Mouse (Mus musculus): ENCODE results near the gene Hdac7.

- TF ChIP-seq RCOR1 (conservative IDR thresholded peaks at IDR 0.05; ENCODE audit: low read depth, low read length) (no peak), KAT2A (IDR thresholded peaks at IDR 0.05; ENCODE audit: insufficient replicate concordance, low read length) (no peak), JUND (conservative IDR thresholded peaks at IDR 0.05; ENCODE audit: low read depth, low read length) (no peak), CTCF (conservative IDR thresholded peaks at IDR 0.05 in 1 of 2, IDR thresholded peaks at IDR 0.05 in 1 of 2; ENCODE audit: low read depth in 2 of 2, low read length in 2 of 2) (no peak), ELF1 (IDR thresholded peaks at IDR 0.05; ENCODE audit: low read depth, low read length) (no peak), MAFK (IDR thresholded peaks at IDR 0.05; ENCODE audit: insufficient replicate concordance, low read length) (no peak), EP300 (IDR thresholded peaks at IDR 0.05; ENCODE audit: low read length) (no peak), POLR2A (IDR thresholded peaks at IDR 0.05; ENCODE audit: low read depth, low read length) (no peak)
Measured at GRCm38 (mm10) chr15:97847285-97847684, 3.0 kb upstream of the Hdac7 start.

All from CH12.LX (cell line).